ENCODE assay signal across 3 mouse cellular contexts in genomic region chr3:51393018-51393417, GRCm38 (mm10). TPM values are rescaled to one million over a fixed set of nuclear protein-coding genes. Genes with fewer than 3 reads are reported as not detected.
DNase-seq lines count a peak whose midpoint lies in the region; ATAC-seq and TF ChIP-seq lines count a peak whose summit lies in the region.
"Not testable (repeated sequence)": the region's sequence is repeated elsewhere in the genome, so short reads cannot be mapped to it uniquely, and the experiment has no call there.
"Had no signal": no experiment of that assay in that cellular context is flagged by ENCODE, and none has a peak within 500 bp of the region (broad histone marks: within the 10 kb centered on the region; RNA-seq: fewer than 3 reads in every experiment).

No protein-coding gene starts in this region.

- ATAC-seq in midbrain, embryonic 11.5 days (ENCODE audit: low FRiP score), result not testable (repeated sequence)

- H3K9ac ChIP-seq in MEL (ENCODE audit: control insufficient read depth, low read depth, low read length, poor library complexity, severe bottlenecking); midbrain, embryonic 11.5 days (ENCODE audit: low read length): not testable (repeated sequence)

- H3K79me2 ChIP-seq in MEL (ENCODE audit: control insufficient read depth, insufficient read depth, low read length, poor library complexity), result not testable (repeated sequence)

- not testable (repeated sequence) for H3K27me3 ChIP-seq in MEL (ENCODE audit: control insufficient read depth in 1 of 2, insufficient read depth in 2 of 2, low read length in 2 of 2); midbrain, embryonic 11.5 days (ENCODE audit: control insufficient read depth, insufficient read depth, low read length)

- H3K27ac ChIP-seq in MEL (ENCODE audit: control insufficient read depth, low read depth, low read length); midbrain, embryonic 11.5 days (ENCODE audit: low read depth, low read length): not testable (repeated sequence)

- H3K4me3 ChIP-seq in MEL (ENCODE audit: control insufficient read depth in 1 of 2, insufficient read depth in 1 of 2, low read depth in 2 of 2, low read length in 2 of 2); midbrain, embryonic 11.5 days (ENCODE audit: low read depth, low read length): not testable (repeated sequence)

- DNase-seq in MEL (ENCODE audit: low read depth, low spot score), result not testable (repeated sequence)
- peak; percentile 75 for DNase-seq in midbrain, embryonic 11.5 days (ENCODE audit: low spot score, missing footprints)

- WGBS in midbrain, embryonic 11.5 days, result 96% methylated on average over 3 of the region's 3 CpGs

- H3K4me2 ChIP-seq in midbrain, embryonic 11.5 days, result not testable (repeated sequence)

- TF ChIP-seq EP300 in MEL (IDR thresholded peaks at IDR 0.05; ENCODE audit: low read depth in 1 of 2, low read length in 2 of 2), result not testable (repeated sequence)

- H3K4me1 ChIP-seq in MEL (ENCODE audit: control insufficient read depth in 1 of 2, insufficient read depth in 2 of 2, low read length in 2 of 2), result peaks cover 3 to 11% of the 10 kb centered on the region in 2 experiments; a peak in 3 of 4 replicates
- H3K4me1 ChIP-seq in midbrain, embryonic 11.5 days (ENCODE audit: control insufficient read depth, insufficient read depth, low read length), result not testable (repeated sequence)

- not testable (repeated sequence) for TF ChIP-seq RAD21 in MEL (IDR thresholded peaks at IDR 0.05; ENCODE audit: low read depth, low read length)

- TF ChIP-seq CTCF in MEL (IDR thresholded peaks at IDR 0.05 in 2 of 3, conservative IDR thresholded peaks at IDR 0.05 in 1 of 3; ENCODE audit: control insufficient read depth in 1 of 3, insufficient read depth in 1 of 3, low read depth in 2 of 3, low read length in 3 of 3, poor library complexity in 1 of 3, severe bottlenecking in 1 of 3), result not testable (repeated sequence)

- TF ChIP-seq POLR2A in MEL (IDR thresholded peaks at IDR 0.05; ENCODE audit: control insufficient read depth in 1 of 2, insufficient read depth in 1 of 2, low read depth in 1 of 2, low read length in 2 of 2, poor library complexity in 1 of 2), result not testable (repeated sequence)

- H3K36me3 ChIP-seq in MEL (ENCODE audit: control insufficient read depth in 1 of 2, insufficient read depth in 2 of 2, low read length in 2 of 2); midbrain, embryonic 11.5 days (ENCODE audit: control insufficient read depth, insufficient read depth, low read length): not testable (repeated sequence)

- H3K9me3 ChIP-seq in MEL (replicated peaks; ENCODE audit: insufficient read depth, low read length); midbrain, embryonic 11.5 days (ENCODE audit: control insufficient read depth, low read length): not testable (repeated sequence)

TF ChIP-seq in MEL, 35 proteins besides CTCF, POLR2A, EP300 and RAD21:
- TF ChIP-seq TBP (IDR thresholded peaks at IDR 0.05; ENCODE audit: low read depth, low read length), result peak; percentile 78

RNA-seq across cellular contexts. Expression of gene Mgarp, which starts 3.5 kb away (rescaled TPM):
- 0.65 and 2.0 TPM in 2 replicates for total RNA-seq in MEL (2012; rRNA removed)
- polyA plus RNA-seq in MEL (2012; ENCODE audit: insufficient read depth in 1 of 2, insufficient read length in 2 of 2, low read depth in 1 of 2, low replicate concordance in 2 of 2, missing spikeins in 1 of 2), result 1 to 10 TPM in 1 of 2 experiments, not detected in 1; 5.2 TPM
- polyA plus RNA-seq in midbrain, embryonic 11.5 days (2014; fragmentation: Nextera tagmentation; extraction: Ambion mirVana), result 22.5 and 26.9 TPM in 2 replicates
- total RNA-seq: CH12.LX had no signal

RNA-seq across cellular contexts. Expression of gene Ndufc1, which starts 15.8 kb away (rescaled TPM):
- 207 and 214 TPM in 2 replicates for total RNA-seq in MEL (2012; rRNA removed)
- polyA plus RNA-seq in MEL (2012; ENCODE audit: insufficient read depth in 1 of 2, insufficient read length in 2 of 2, low read depth in 1 of 2, low replicate concordance in 2 of 2, missing spikeins in 1 of 2), result 100 to 1,000 TPM in 1 of 2 experiments, not detected in 1; 115 TPM
- 739 and 783 TPM in 2 replicates for polyA plus RNA-seq in midbrain, embryonic 11.5 days (2014; fragmentation: Nextera tagmentation; extraction: Ambion mirVana)

RNA-seq across cellular contexts. Expression of gene Naa15, which starts 21.9 kb away (rescaled TPM):
- total RNA-seq in MEL (2012; rRNA removed), result 36.6 and 43.4 TPM in 2 replicates
- 100 to 1,000 TPM in 1 of 2 experiments, 10 to 100 TPM in 1; 61.6 to 558 TPM for polyA plus RNA-seq in MEL (2012; ENCODE audit: insufficient read depth in 1 of 2, insufficient read length in 2 of 2, low read depth in 1 of 2, low replicate concordance in 2 of 2, missing spikeins in 1 of 2)
- 54.5 and 57.0 TPM in 2 replicates for polyA plus RNA-seq in midbrain, embryonic 11.5 days (2014; fragmentation: Nextera tagmentation; extraction: Ambion mirVana)

RNA-seq across cellular contexts. Expression of gene Elf2, which starts 52.6 kb away (rescaled TPM):
- total RNA-seq in MEL (2012; rRNA removed), result 46.5 and 50.2 TPM in 2 replicates
- 10 to 100 TPM; 38.0 to 53.3 TPM for polyA plus RNA-seq in MEL (2012; ENCODE audit: insufficient read depth in 1 of 2, insufficient read length in 2 of 2, low read depth in 1 of 2, low replicate concordance in 2 of 2, missing spikeins in 1 of 2)
- 42.8 and 47.4 TPM in 2 replicates for polyA plus RNA-seq in midbrain, embryonic 11.5 days (2014; fragmentation: Nextera tagmentation; extraction: Ambion mirVana)
